Mouse (Mus musculus): ENCODE data around the gene Trappc6a. TPM values are rescaled to one million over a fixed set of nuclear protein-coding genes. Genes with fewer than 3 reads are reported as not detected.
A peak's percentile ranks its signal among the peaks of the same experiment; 100 is the strongest.

Trappc6a gene
- polyA plus RNA-seq, 1 experiment from 2014 or later: 101 TPM

GRCm38 (mm10) chr7:19500420-19501363, 7.5 kb upstream of the Trappc6a start:
- Histone ChIP-seq H3K9ac (ENCODE audit: low read length) (no peak overlapping the region), H3K4me3 (replicated peaks; ENCODE audit: low read length) (no peak overlapping the region), H3K36me3 (ENCODE audit: control insufficient read depth, insufficient read depth, low read length) (no peaks in the 10 kb centered on the region), H3K27ac (ENCODE audit: low read length) (no peak overlapping the region), H3K27me3 (ENCODE audit: control insufficient read depth, insufficient read depth, low read length) (no peaks in the 10 kb centered on the region), H3K4me1 (ENCODE audit: control insufficient read depth, insufficient read depth, low read length) (no peaks in the 10 kb centered on the region), H3K4me2 (ENCODE audit: low read depth, low read length) (no peak overlapping the region), H3K9me3 (replicated peaks; ENCODE audit: control insufficient read depth, low read length) (no peaks in the 10 kb centered on the region)
- ATAC-seq (ENCODE audit: insufficient read depth, low FRiP score): no peak
- 64% methylated on average over 12 of the region's 12 CpGs for WGBS

DNA sequence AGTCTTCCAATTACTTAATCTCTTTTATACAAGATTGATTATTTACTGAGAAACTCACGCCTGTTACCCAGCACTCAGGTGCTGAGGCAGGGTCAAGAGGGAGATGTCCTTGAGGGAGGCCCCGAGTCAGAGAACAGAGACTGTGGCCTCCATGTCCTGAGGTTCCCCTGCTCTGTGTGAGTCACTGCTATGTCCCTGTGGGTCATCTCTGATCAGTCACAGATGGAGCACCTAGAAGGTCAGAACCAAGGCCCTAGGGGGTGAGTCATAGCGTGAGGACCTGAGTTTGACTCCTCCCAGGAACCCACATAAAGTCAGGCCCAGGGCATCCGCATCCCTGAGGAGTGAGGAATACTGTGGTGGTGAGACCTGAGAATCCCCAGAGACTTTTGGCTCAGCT, 6.5 kb upstream of the Trappc6a start:
- 71% methylated on average over 4 of the region's 4 CpGs for WGBS
- Histone ChIP-seq H3K4me1 (ENCODE audit: control insufficient read depth, insufficient read depth, low read length) (no peaks in the 10 kb centered on the region), H3K27me3 (ENCODE audit: control insufficient read depth, insufficient read depth, low read length) (no peaks in the 10 kb centered on the region), H3K4me3 (replicated peaks; ENCODE audit: low read length) (no peak overlapping the region), H3K36me3 (ENCODE audit: control insufficient read depth, insufficient read depth, low read length) (no peaks in the 10 kb centered on the region), H3K27ac (ENCODE audit: low read length) (no peak overlapping the region), H3K9ac (ENCODE audit: low read length) (no peak overlapping the region), H3K4me2 (ENCODE audit: low read depth, low read length) (no peak overlapping the region), H3K9me3 (replicated peaks; ENCODE audit: control insufficient read depth, low read length) (no peaks in the 10 kb centered on the region)
- ATAC-seq (ENCODE audit: insufficient read depth, low FRiP score): no peak

DNA sequence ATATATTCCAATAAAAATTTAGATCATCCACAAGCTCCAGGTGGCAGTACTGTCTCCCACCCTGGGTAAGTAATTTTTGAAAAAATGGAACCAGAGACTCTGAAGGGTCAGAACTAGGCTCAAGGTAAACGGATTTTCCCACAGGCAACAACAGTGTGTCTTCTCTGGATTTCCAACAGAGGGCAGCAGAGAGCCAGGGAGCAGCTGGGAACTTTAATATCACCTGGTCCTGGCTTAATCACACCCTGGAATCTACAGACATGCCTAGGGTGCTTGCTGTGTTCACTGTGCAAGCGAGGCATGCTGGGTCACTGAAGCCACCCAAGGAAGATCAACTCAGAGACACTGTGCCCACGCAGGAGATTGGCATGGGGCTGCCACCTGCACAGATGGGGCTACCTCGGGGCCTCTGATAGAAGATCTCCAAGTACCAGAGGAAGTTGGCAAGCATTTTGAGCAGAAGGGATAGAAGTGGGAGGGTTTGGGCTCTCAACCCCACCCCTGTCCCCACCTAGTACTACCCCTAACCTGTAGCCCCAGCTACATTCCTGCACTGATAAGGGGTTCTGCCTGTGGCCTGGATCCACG, 4.6 kb upstream of the Trappc6a start:
- Histone ChIP-seq H3K4me2 (ENCODE audit: low read depth, low read length) (no peak overlapping the region), H3K27me3 (ENCODE audit: control insufficient read depth, insufficient read depth, low read length) (no peaks in the 10 kb centered on the region), H3K36me3 (ENCODE audit: control insufficient read depth, insufficient read depth, low read length) (no peaks in the 10 kb centered on the region), H3K27ac (ENCODE audit: low read length) (no peak overlapping the region), H3K9me3 (replicated peaks; ENCODE audit: control insufficient read depth, low read length) (no peaks in the 10 kb centered on the region), H3K9ac (ENCODE audit: low read length) (peak overlapping the region; percentile 46; the same call in 1 of the 2 replicates), H3K4me1 (ENCODE audit: control insufficient read depth, insufficient read depth, low read length) (0 out of 2 replicates have a peak, but pooled peaks cover 7% of the 10 kb centered on the region), H3K4me3 (replicated peaks; ENCODE audit: low read length) (no peak overlapping the region)
- no peak for ATAC-seq (ENCODE audit: insufficient read depth, low FRiP score)
- WGBS: 26% methylated on average over 5 of the region's 5 CpGs

- Histone ChIP-seq H3K4me2 (ENCODE audit: low read depth, low read length) (peak overlapping the region; percentile 96), H3K4me3 (replicated peaks; ENCODE audit: low read length) (peak overlapping the region; percentile 86; the same call in 1 of the 2 replicates), H3K27ac (ENCODE audit: low read length) (no peak overlapping the region), H3K27me3 (ENCODE audit: control insufficient read depth, insufficient read depth, low read length) (no peaks in the 10 kb centered on the region), H3K36me3 (ENCODE audit: control insufficient read depth, insufficient read depth, low read length) (no peaks in the 10 kb centered on the region), H3K9ac (ENCODE audit: low read length) (no peak overlapping the region), H3K4me1 (ENCODE audit: control insufficient read depth, insufficient read depth, low read length) (0 out of 2 replicates have a peak, but pooled peaks cover 11% of the 10 kb centered on the region), H3K9me3 (replicated peaks; ENCODE audit: control insufficient read depth, low read length) (no peaks in the 10 kb centered on the region)
- WGBS: 44% methylated on average over 6 of the region's 6 CpGs
- ATAC-seq (ENCODE audit: insufficient read depth, low FRiP score): no peak
These were observed 1.9 kb upstream of the Trappc6a start for GRCm38 (mm10) chr7:19506326-19506725.

- H3K27ac ChIP-seq (ENCODE audit: low read length): no peak overlapping the region
These were observed 1.1 kb upstream of the Trappc6a start for GRCm38 (mm10) chr7:19506969-19507611.

GRCm38 (mm10) chr7:19507612-19507981, 598 bp upstream of the Trappc6a start:
- Histone ChIP-seq H3K4me2 (ENCODE audit: low read depth, low read length) (peak overlapping the region; percentile 96), H3K27ac (ENCODE audit: low read length) (0 out of 2 replicates have a peak overlapping the region, but pooled peaks have one; percentile 36), H3K4me1 (ENCODE audit: control insufficient read depth, insufficient read depth, low read length) (0 out of 2 replicates have a peak, but pooled peaks cover 11% of the 10 kb centered on the region), H3K27me3 (ENCODE audit: control insufficient read depth, insufficient read depth, low read length) (no peaks in the 10 kb centered on the region), H3K9ac (ENCODE audit: low read length) (peak overlapping the region; percentile 90), H3K9me3 (replicated peaks; ENCODE audit: control insufficient read depth, low read length) (no peaks in the 10 kb centered on the region), H3K36me3 (ENCODE audit: control insufficient read depth, insufficient read depth, low read length) (no peaks in the 10 kb centered on the region), H3K4me3 (replicated peaks; ENCODE audit: low read length) (peak overlapping the region; percentile 86)
- 4% methylated on average over 18 of the region's 18 CpGs for WGBS
- no peak for ATAC-seq (ENCODE audit: insufficient read depth, low FRiP score)

More at GRCm38 (mm10) chr7:19506969-19507611, 1.1 kb upstream of the Trappc6a start:
- H3K4me3 ChIP-seq (replicated peaks; ENCODE audit: low read length): peak overlapping the region; percentile 86
- H3K27me3 ChIP-seq (ENCODE audit: control insufficient read depth, insufficient read depth, low read length): no peaks in the 10 kb centered on the region
- no peaks in the 10 kb centered on the region for H3K36me3 ChIP-seq (ENCODE audit: control insufficient read depth, insufficient read depth, low read length)
- peak overlapping the region; percentile 90 for H3K9ac ChIP-seq (ENCODE audit: low read length)
- WGBS: under 1% methylated on average over 71 of the region's 71 CpGs
- H3K4me1 ChIP-seq (ENCODE audit: control insufficient read depth, insufficient read depth, low read length): 0 out of 2 replicates have a peak, but pooled peaks cover 11% of the 10 kb centered on the region
- no peaks in the 10 kb centered on the region for H3K9me3 ChIP-seq (replicated peaks; ENCODE audit: control insufficient read depth, low read length)
- ATAC-seq (ENCODE audit: insufficient read depth, low FRiP score): no peak
- H3K4me2 ChIP-seq (ENCODE audit: low read depth, low read length): peak overlapping the region; percentile 96

DNA sequence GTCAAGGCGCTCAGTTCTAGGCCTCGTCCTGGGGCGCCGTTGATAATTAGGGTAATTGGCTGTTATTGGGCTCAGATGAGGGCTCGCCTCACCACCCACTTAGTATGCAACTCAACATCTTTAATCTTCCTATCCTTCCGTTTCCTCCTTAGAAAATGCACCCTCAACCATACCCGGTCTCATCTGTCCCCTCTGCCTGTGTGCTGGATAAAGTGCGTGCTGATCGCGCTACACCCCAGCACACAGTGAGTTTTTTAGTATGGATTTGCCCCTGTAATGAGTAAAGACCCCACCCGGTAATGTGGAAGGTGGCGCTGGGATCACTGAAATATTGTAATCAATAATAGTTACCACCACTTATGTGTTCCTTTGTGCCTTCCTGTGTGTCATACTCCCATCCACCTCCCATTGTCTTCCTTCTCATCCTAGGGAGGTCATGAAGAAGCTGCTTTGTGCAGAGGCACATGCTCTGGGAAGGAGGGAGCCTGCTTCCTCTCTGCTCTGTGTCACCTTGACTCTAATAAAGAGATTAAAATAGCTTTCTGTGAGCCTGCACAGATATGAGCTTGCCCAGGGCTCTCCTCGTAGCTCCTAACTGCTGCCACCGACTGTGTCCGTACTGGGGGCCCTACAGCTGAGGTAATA, 851 bp downstream of the Trappc6a start:
- peak overlapping the region; percentile 86 for H3K4me3 ChIP-seq (replicated peaks; ENCODE audit: low read length)
- ATAC-seq (ENCODE audit: insufficient read depth, low FRiP score): no peak; the same call in 1 of the 2 replicates
- H3K9me3 ChIP-seq (replicated peaks; ENCODE audit: control insufficient read depth, low read length): no peaks in the 10 kb centered on the region
- peak overlapping the region; percentile 96 for H3K4me2 ChIP-seq (ENCODE audit: low read depth, low read length)
- no peaks in the 10 kb centered on the region for H3K36me3 ChIP-seq (ENCODE audit: control insufficient read depth, insufficient read depth, low read length)
- H3K27ac ChIP-seq (ENCODE audit: low read length): peak overlapping the region; percentile 48; the same call in 1 of the 2 replicates
- peak overlapping the region; percentile 90 for H3K9ac ChIP-seq (ENCODE audit: low read length)
- H3K4me1 ChIP-seq (ENCODE audit: control insufficient read depth, insufficient read depth, low read length): 0 out of 2 replicates have a peak, but pooled peaks cover 11% of the 10 kb centered on the region
- H3K27me3 ChIP-seq (ENCODE audit: control insufficient read depth, insufficient read depth, low read length): no peaks in the 10 kb centered on the region
- 6% methylated on average over 15 of the region's 15 CpGs for WGBS

DNA sequence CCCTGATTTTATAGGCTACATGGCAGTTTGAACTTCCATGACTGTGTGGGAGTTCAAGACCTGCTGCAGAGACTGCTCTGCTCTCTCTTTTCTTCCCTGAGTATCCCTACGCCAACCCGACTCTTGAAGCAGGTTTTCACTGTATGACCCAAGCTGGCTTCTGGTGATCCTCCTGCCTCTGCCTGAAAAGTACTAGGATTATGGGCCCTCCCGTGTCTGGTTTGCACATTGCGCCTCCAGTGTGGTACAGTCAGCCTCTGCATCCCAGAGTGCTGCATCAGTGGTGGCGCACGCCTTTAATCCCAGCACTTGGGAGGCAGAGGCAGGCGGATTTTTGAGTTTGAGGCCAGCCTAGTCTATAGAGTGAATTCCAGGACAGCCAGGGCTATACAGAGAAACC, 1.6 kb downstream of the Trappc6a start:
- 0 out of 2 replicates have a peak, but pooled peaks cover 11% of the 10 kb centered on the region for H3K4me1 ChIP-seq (ENCODE audit: control insufficient read depth, insufficient read depth, low read length)
- no peak overlapping the region for H3K27ac ChIP-seq (ENCODE audit: low read length)
- no peak overlapping the region for H3K4me3 ChIP-seq (replicated peaks; ENCODE audit: low read length)
- H3K4me2 ChIP-seq (ENCODE audit: low read depth, low read length): peak overlapping the region; percentile 96
- no peaks in the 10 kb centered on the region for H3K9me3 ChIP-seq (replicated peaks; ENCODE audit: control insufficient read depth, low read length)
- 91% methylated on average over 7 of the region's 7 CpGs for WGBS
- H3K27me3 ChIP-seq (ENCODE audit: control insufficient read depth, insufficient read depth, low read length): no peaks in the 10 kb centered on the region
- H3K9ac ChIP-seq (ENCODE audit: low read length): no peak overlapping the region
- ATAC-seq (ENCODE audit: insufficient read depth, low FRiP score): no peak
- H3K36me3 ChIP-seq (ENCODE audit: control insufficient read depth, insufficient read depth, low read length): no peaks in the 10 kb centered on the region
